Mouse (Mus musculus) myocyte (in vitro differentiated cells): ENCODE measurements around the gene Cmpk2. TPM values are rescaled to one million over a fixed set of nuclear protein-coding genes. Genes with fewer than 3 reads are reported as not detected.
A peak's percentile ranks its signal among the peaks of the same experiment; 100 is the strongest.
"Not testable (repeated sequence)": the region's sequence is repeated elsewhere in the genome, so short reads cannot be mapped to it uniquely, and the experiment has no call there.

Experiments
- H3K27me3 ChIP-seq: one replicate; pipeline ENCODE4 v1.6.1; 2011; ENCODE audit not compliant: control insufficient read depth, insufficient read depth, insufficient read length
- H3K36me3 ChIP-seq: one replicate; pipeline ENCODE4 v1.6.1; 2011; ENCODE audit not compliant: control insufficient read depth, insufficient read depth
- H3K4me2 ChIP-seq: one replicate; pipeline ENCODE4 v1.6.1; 2011; ENCODE audit warnings: low read depth, control low read depth
- H3K4me3 ChIP-seq: one replicate; pipeline ENCODE4 v1.5.1; 2011; ENCODE audit warnings: mild to moderate bottlenecking, control low read depth, moderate library complexity
- H3K79me2 ChIP-seq: one replicate; pipeline ENCODE4 v1.6.1; 2011; ENCODE audit not compliant: control insufficient read depth, insufficient read depth
- H3ac ChIP-seq: one replicate; pipeline ENCODE4 v1.6.1; 2011; ENCODE audit not compliant: control insufficient read depth, insufficient read length
- CEBPB ChIP-seq: IDR thresholded peaks from 2 replicates; pipeline ENCODE4 v1.6.1; 2011; ENCODE audit warnings: mild to moderate bottlenecking, moderate library complexity; ENCODE audit not compliant: poor library complexity, insufficient read depth, severe bottlenecking
- E2F4 ChIP-seq: IDR thresholded peaks from one replicate; pipeline ENCODE4 v1.6.1; 2011; ENCODE audit warnings: mild to moderate bottlenecking, control low read depth, moderate library complexity; ENCODE audit not compliant: insufficient read depth
- MAX ChIP-seq: IDR thresholded peaks from one replicate; pipeline ENCODE4 v1.6.1; 2011; ENCODE audit warnings: low read depth, mild to moderate bottlenecking, control low read depth
- MYOD1 ChIP-seq, 3 experiments: IDR thresholded peaks; one replicate each; pipeline ENCODE4 v1.6.1; 2011; ENCODE audit warnings: control low read depth in 2 of 3, low read depth in 2 of 3, mild to moderate bottlenecking in 2 of 3, moderate library complexity in 1 of 3; ENCODE audit not compliant: insufficient read length in 2 of 3, control insufficient read depth in 1 of 3
- MYOG ChIP-seq, 3 experiments: IDR thresholded peaks; one replicate each; pipeline ENCODE4 v1.6.1; 2011; ENCODE audit warnings: control low read depth in 2 of 3, low read depth in 2 of 3, mild to moderate bottlenecking in 2 of 3; ENCODE audit not compliant: insufficient read length in 2 of 3, control insufficient read depth in 1 of 3, insufficient read depth in 1 of 3
- POLR2A ChIP-seq: IDR thresholded peaks from one replicate; pipeline ENCODE4 v1.6.1; 2011; ENCODE audit warnings: low read depth, mild to moderate bottlenecking, control low read depth, moderate library complexity; ENCODE audit not compliant: insufficient read length
- POLR2AphosphoS2 ChIP-seq: IDR thresholded peaks from one replicate; pipeline ENCODE4 v1.6.1; 2011; ENCODE audit warnings: low read depth, control low read depth; ENCODE audit not compliant: insufficient read length
- REST ChIP-seq: IDR thresholded peaks from one replicate; pipeline ENCODE4 v1.6.1; 2011; ENCODE audit warnings: mild to moderate bottlenecking, control low read depth, moderate library complexity; ENCODE audit not compliant: insufficient read depth, insufficient read length
- SRF ChIP-seq: IDR thresholded peaks from one replicate; pipeline ENCODE4 v1.6.1; 2011; ENCODE audit warnings: low read depth; ENCODE audit not compliant: control insufficient read depth, insufficient read length
- TCF12 ChIP-seq: IDR thresholded peaks from one replicate; pipeline ENCODE4 v1.6.1; 2011; ENCODE audit warnings: mild to moderate bottlenecking, control low read depth; ENCODE audit not compliant: poor library complexity, insufficient read depth, severe bottlenecking
- TCF3 ChIP-seq: IDR thresholded peaks from one replicate; pipeline ENCODE4 v1.6.1; 2011; ENCODE audit warnings: low read depth, control low read depth; ENCODE audit not compliant: insufficient read length
- USF1 ChIP-seq: IDR thresholded peaks from one replicate; pipeline ENCODE4 v1.6.1; 2011; ENCODE audit warnings: low read depth, mild to moderate bottlenecking, control low read depth, moderate library complexity
- polyA plus RNA-seq: library from polyadenylated mRNA; unstranded; fragments of >200 nt; fragmentation: generic; extraction: Trizol; gene quantifications from one replicate; pipeline ENCODE4 v1.2.1, GENCODE M21; 2012; ENCODE audit warnings: missing spikeins

Cmpk2 gene
- polyA plus RNA-seq, 1 experiment = not detected

DNA sequence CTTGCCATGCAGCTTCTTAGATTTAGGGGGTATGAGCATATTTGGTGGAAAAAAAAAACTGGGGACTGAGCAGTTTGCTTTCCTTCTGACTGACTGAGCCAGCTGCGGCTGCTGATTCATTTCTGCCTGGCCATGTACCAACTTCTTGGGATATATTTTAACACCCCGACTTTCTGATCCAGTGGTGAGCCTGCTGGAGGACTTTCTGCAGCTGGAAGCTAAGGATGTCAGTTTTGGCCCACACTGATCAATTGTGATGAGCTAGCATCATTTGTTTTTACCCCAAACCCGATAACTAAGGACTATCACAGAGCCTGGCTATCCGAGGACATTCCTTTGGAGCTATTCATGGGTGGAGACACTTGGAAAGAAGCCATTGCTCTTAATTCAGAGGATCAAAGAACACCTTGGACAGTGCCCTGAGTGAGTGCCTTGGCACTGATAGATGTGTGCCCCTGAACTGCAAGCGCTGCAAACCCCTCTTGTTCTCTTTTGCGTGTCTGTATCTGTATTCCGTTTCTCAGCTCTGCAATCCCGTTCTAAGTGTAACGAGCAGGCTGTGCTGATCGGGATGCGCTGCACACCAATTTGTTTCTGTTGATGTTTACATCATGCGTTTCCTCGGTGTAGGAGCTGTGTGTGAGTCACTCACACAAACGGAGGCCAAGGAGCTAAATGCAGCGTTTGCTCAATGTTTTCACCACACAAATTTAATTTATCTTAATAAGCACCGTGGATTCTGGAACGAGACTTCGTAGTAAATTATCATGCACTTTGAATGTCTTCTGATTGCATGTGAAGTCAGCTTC, 9.4 kb downstream of the Cmpk2 start:
- peak overlapping the region; percentile 30 for H3K4me2 ChIP-seq
- H3K79me2 ChIP-seq = no peaks in the 10 kb centered on the region
- no peaks in the 10 kb centered on the region for H3K27me3 ChIP-seq
- H3K4me3 ChIP-seq = no peak overlapping the region
- TF ChIP-seq MYOD1 (IDR thresholded peaks at IDR 0.05; ENCODE audit: control insufficient read depth in 1 of 3, insufficient read length in 2 of 3, low read depth in 2 of 3) (peak in 1 of 3 experiments; percentile 48), MAX (no peak)
- no peak overlapping the region for H3ac ChIP-seq
- no peaks in the 10 kb centered on the region for H3K36me3 ChIP-seq

DNA sequence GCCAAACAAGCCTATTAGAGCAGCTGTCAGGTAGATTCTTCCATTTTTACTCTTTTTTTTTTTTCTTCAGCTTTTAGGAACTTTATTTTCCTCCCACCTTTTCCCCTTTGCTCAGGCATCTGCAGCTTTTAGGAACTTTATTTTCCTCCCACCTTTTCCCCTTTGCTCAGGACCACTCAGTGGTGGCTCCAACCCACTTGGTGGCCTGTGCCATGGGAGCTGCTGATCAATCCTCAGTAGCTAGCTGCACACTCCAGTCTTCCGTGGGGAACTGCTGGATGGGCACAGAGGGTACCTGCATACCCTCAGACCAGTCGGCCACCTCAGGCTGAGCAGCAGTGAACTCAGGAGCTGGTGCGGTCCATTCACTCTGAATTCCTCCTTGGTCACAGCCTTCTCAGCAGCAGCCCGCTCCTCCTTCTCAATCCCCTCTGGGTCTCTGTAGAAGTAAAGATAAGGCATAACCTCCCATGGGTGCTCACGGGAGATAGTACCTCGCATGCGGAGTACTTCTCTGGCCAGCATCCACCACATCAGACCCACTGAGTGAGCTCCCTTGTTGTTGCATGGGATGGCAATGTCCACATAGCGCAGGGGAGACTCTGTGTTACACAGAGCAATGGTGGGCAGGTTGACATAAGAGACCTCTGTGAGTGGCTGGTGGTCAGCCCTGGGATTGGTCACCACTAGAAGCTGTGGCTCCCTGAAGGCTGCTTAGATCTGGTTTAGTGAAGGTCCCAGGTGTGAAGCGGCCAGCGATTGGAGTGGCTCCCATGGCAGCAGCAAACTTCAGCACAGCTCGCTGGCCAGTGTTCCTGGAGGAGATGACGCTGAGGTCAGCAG, 17.0 kb downstream of the Cmpk2 start:
- not testable (repeated sequence) for H3K4me3 ChIP-seq, H3K36me3 ChIP-seq, H3K79me2 ChIP-seq, H3K4me2 ChIP-seq, H3ac ChIP-seq, H3K27me3 ChIP-seq

DNA sequence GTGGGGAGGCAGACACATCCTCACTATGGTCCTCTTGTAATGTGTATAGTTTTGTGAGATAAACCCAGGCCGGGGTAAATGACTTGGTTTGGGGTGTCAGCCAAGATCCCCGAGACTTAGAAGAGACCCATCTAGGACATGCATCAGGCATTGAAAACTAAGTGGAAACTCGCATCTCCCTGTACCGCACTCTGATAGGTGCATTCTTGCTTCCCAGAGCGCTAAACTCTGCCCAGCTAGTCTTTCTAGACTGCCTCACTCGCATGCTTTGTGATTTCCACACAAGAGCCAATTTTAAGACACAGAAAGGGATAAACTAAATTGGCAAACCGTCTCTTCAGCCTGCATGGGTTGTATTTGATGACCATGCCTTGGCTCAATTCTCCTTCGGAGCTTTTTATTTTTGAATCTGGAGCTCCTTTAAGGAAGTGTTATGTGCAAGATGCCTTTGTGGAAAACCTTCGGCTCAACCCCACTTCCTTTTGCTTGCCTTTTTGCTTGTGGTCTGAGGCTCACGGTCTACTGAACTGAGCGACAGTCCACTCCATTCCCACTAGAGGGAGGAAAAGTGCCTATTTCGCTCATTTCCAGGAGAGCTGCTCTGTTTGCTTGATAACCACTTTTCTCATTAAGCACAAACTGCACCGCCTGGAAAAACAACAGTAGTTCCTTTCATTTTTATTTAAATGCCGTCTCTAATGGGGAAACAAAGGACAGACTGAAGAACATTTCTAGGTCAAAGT, 19.0 kb downstream of the Cmpk2 start:
- no peaks in the 10 kb centered on the region for H3K27me3 ChIP-seq
- H3K36me3 ChIP-seq = no peaks in the 10 kb centered on the region
- no peaks in the 10 kb centered on the region for H3K79me2 ChIP-seq
- no peak overlapping the region for H3K4me2 ChIP-seq
- no peak for TF ChIP-seq MYOD1 (IDR thresholded peaks at IDR 0.05; ENCODE audit: control insufficient read depth in 1 of 3, insufficient read length in 2 of 3, low read depth in 2 of 3)
- TF ChIP-seq TCF3 = no peak
- no peak for TF ChIP-seq POLR2AphosphoS2
- no peak for TF ChIP-seq E2F4
- no peak for TF ChIP-seq MAX
- no peak for TF ChIP-seq POLR2A
- TF ChIP-seq MYOG (IDR thresholded peaks at IDR 0.05; ENCODE audit: control insufficient read depth in 1 of 3, insufficient read depth in 1 of 3, insufficient read length in 2 of 3, low read depth in 2 of 3) = no peak
- no peak for TF ChIP-seq SRF
- no peak for TF ChIP-seq USF1
- TF ChIP-seq REST = no peak
- TF ChIP-seq CEBPB = no peak
- TF ChIP-seq TCF12 = no peak
- no peak overlapping the region for H3ac ChIP-seq
- no peak overlapping the region for H3K4me3 ChIP-seq

DNA sequence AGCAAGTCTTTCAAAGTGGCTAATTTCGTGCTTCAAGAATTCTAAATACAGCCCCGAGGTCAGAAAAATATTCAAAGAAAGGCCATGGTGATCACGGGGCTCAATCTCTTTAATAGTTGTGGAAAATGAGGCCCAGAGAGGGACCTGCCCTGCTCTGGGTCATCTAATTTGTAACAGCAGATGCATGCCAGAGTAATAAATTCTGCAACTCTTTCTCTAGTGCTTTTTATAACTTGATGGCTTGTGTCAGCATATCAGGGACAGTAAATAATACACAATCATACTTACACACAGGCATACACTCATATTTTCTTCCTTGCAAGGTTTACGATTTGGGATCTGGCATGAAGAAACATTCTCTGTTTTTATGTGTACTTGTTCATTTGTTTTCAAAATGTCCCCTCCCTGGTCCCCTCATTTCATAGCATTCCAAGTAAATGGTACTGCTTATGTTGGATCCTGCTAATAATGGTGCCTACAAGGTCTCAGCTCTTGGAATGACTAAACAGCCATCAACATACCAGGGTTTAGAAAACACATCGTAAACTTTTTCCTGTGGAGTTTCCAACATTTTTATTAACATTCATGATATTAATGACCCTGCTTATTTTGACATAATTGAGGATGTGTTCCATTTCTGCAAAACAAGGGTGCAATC, 19.7 kb downstream of the Cmpk2 start:
- TF ChIP-seq POLR2AphosphoS2 (no peak), USF1 (no peak), REST (no peak), CEBPB (no peak), TCF12 (no peak)
- Histone ChIP-seq H3K79me2 (no peaks in the 10 kb centered on the region), H3K4me2 (no peak overlapping the region), H3ac (no peak overlapping the region), H3K36me3 (no peaks in the 10 kb centered on the region), H3K4me3 (no peak overlapping the region), H3K27me3 (no peaks in the 10 kb centered on the region)

DNA sequence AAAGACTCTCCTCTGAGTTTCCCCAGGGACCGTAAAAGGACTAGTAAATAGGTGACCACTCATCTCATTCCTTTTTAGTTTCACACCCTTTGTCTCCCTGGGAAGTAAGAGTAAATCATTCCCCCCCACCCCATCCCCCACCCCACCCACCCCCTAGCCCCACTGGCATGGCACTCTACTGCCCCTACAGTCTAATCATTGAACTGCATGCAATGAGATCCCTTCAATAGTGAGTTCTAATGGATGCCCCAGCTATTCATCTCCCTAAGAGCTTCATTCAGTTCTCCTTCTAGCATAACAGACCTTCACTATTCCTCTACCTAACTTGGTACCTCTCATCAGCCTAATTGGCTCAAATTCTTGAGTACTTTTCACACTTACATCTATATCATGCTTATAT, 20.9 kb downstream of the Cmpk2 start:
- H3K4me3 ChIP-seq = no peak overlapping the region
- H3K36me3 ChIP-seq = no peaks in the 10 kb centered on the region
- no peak overlapping the region for H3ac ChIP-seq
- TF ChIP-seq MAX = no peak
- TF ChIP-seq TCF3 = no peak
- TF ChIP-seq POLR2A = no peak
- TF ChIP-seq USF1 = no peak
- TF ChIP-seq POLR2AphosphoS2 = no peak
- TF ChIP-seq MYOG (IDR thresholded peaks at IDR 0.05; ENCODE audit: control insufficient read depth in 1 of 3, insufficient read depth in 1 of 3, insufficient read length in 2 of 3, low read depth in 2 of 3) = no peak
- no peak for TF ChIP-seq MYOD1 (IDR thresholded peaks at IDR 0.05; ENCODE audit: control insufficient read depth in 1 of 3, insufficient read length in 2 of 3, low read depth in 2 of 3)
- no peak for TF ChIP-seq TCF12
- no peak for TF ChIP-seq REST
- no peak for TF ChIP-seq CEBPB
- no peak for TF ChIP-seq E2F4
- TF ChIP-seq SRF = no peak
- no peaks in the 10 kb centered on the region for H3K27me3 ChIP-seq
- H3K4me2 ChIP-seq = no peak overlapping the region
- no peaks in the 10 kb centered on the region for H3K79me2 ChIP-seq
